Mouse (Mus musculus) testis, adult 2 months (tissue): Measurements from ENCODE around the gene Gng7. TPM values are rescaled to one million over a fixed set of nuclear protein-coding genes. Genes with fewer than 3 reads are reported as not detected.

Experiments used
- H3K27ac ChIP-seq: fragments of 200-500 bp; 2 replicates; pipeline ENCODE4 v1.5.1; 2012; ENCODE audit warnings: low read depth, low read length; ENCODE audit not compliant: control insufficient read depth, insufficient read depth
- H3K27me3 ChIP-seq: fragments of 200-500 bp; 2 replicates; pipeline ENCODE4 v1.6.1; 2012; ENCODE audit warnings: mild to moderate bottlenecking, low read length, moderate library complexity; ENCODE audit not compliant: control insufficient read depth, insufficient read depth
- H3K36me3 ChIP-seq: fragments of 200-500 bp; 2 replicates; pipeline ENCODE4 v1.6.1; 2012; ENCODE audit warnings: mild to moderate bottlenecking, low read length; ENCODE audit not compliant: control insufficient read depth, insufficient read depth
- H3K4me1 ChIP-seq: fragments of 200-500 bp; 2 replicates; pipeline ENCODE4 v1.6.1; 2012; ENCODE audit warnings: low read length; ENCODE audit not compliant: control insufficient read depth, insufficient read depth
- H3K4me3 ChIP-seq: fragments of 200-500 bp; 2 replicates; pipeline ENCODE4 v1.5.1; 2012; ENCODE audit warnings: low read depth, mild to moderate bottlenecking, low read length, moderate library complexity, mixed read lengths; ENCODE audit not compliant: control insufficient read depth
- CTCF ChIP-seq: fragments of 200-500 bp; IDR thresholded peaks from 2 replicates; pipeline ENCODE4 v1.5.1; 2012; ENCODE audit warnings: low read depth, mild to moderate bottlenecking, inconsistent platforms, low read length, moderate library complexity; ENCODE audit not compliant: control insufficient read depth, insufficient read depth, insufficient replicate concordance
- POLR2A ChIP-seq: fragments of 200-500 bp; IDR thresholded peaks from 2 replicates; pipeline ENCODE4 v1.6.1; 2012; ENCODE audit warnings: low read depth, mild to moderate bottlenecking, inconsistent platforms, low read length, moderate library complexity; ENCODE audit not compliant: control insufficient read depth
- polyA plus RNA-seq: library from polyadenylated mRNA; depleted of rRNA; stranded (reverse); fragments of >200 nt; gene quantifications from 2 replicates; pipeline ENCODE4 v1.2.3, GENCODE M21; 2012

Gng7 gene
- polyA plus RNA-seq, 1 experiment = 1.0 TPM

GRCm38 (mm10) chr10:80998021-80998420 lies 16.7 kb downstream of the Gng7 start:
- H3K36me3 ChIP-seq = no peaks in the 10 kb centered on the region
- peaks cover 25% of the 10 kb centered on the region for H3K4me1 ChIP-seq
- TF ChIP-seq CTCF (no peak), POLR2A (no peak)
- H3K27me3 ChIP-seq = no peaks in the 10 kb centered on the region
- no peak overlapping the region for H3K27ac ChIP-seq
- H3K4me3 ChIP-seq = no peak overlapping the region

- no peaks in the 10 kb centered on the region for H3K27me3 ChIP-seq
- no peak overlapping the region for H3K27ac ChIP-seq
- no peak for TF ChIP-seq CTCF
- TF ChIP-seq POLR2A = no peak
- no peaks in the 10 kb centered on the region for H3K36me3 ChIP-seq
- H3K4me3 ChIP-seq = no peak overlapping the region
- H3K4me1 ChIP-seq = peaks cover 25% of the 10 kb centered on the region
These were observed 17.4 kb downstream of the Gng7 start for GRCm38 (mm10) chr10:80997332-80997731.

GRCm38 (mm10) chr10:80996501-80996900 lies 18.2 kb downstream of the Gng7 start:
- Histone ChIP-seq H3K4me1 (peaks cover 25% of the 10 kb centered on the region), H3K27me3 (no peaks in the 10 kb centered on the region), H3K27ac (no peak overlapping the region), H3K36me3 (no peaks in the 10 kb centered on the region), H3K4me3 (no peak overlapping the region)
- TF ChIP-seq CTCF (no peak), POLR2A (no peak)

- Histone ChIP-seq H3K4me3 (no peak overlapping the region), H3K36me3 (no peaks in the 10 kb centered on the region), H3K4me1 (peaks cover 18% of the 10 kb centered on the region), H3K27ac (no peak overlapping the region), H3K27me3 (no peaks in the 10 kb centered on the region)
- TF ChIP-seq CTCF (peak; percentile 100), POLR2A (no peak)
These were observed 19.6 kb downstream of the Gng7 start for GRCm38 (mm10) chr10:80995091-80995632.

GRCm38 (mm10) chr10:80994621-80995020 lies 20.1 kb downstream of the Gng7 start:
- Histone ChIP-seq H3K27ac (no peak overlapping the region), H3K36me3 (no peaks in the 10 kb centered on the region), H3K27me3 (no peaks in the 10 kb centered on the region), H3K4me1 (peaks cover 13% of the 10 kb centered on the region), H3K4me3 (no peak overlapping the region)
- TF ChIP-seq POLR2A (no peak), CTCF (no peak)

- Histone ChIP-seq H3K4me3 (no peak overlapping the region), H3K36me3 (no peaks in the 10 kb centered on the region), H3K27ac (no peak overlapping the region), H3K4me1 (peaks cover 4% of the 10 kb centered on the region; the same call in 1 of the 2 replicates), H3K27me3 (no peaks in the 10 kb centered on the region)
- no peak for TF ChIP-seq CTCF
- no peak for TF ChIP-seq POLR2A
These were observed 21.5 kb downstream of the Gng7 start for GRCm38 (mm10) chr10:80993276-80993675.

GRCm38 (mm10) chr10:80991945-80992344 lies 22.8 kb downstream of the Gng7 start:
- no peak for TF ChIP-seq CTCF
- no peak for TF ChIP-seq POLR2A
- Histone ChIP-seq H3K27me3 (no peaks in the 10 kb centered on the region), H3K36me3 (no peaks in the 10 kb centered on the region), H3K27ac (no peak overlapping the region), H3K4me1 (peaks cover 4% of the 10 kb centered on the region; the same call in 1 of the 2 replicates), H3K4me3 (no peak overlapping the region)
